Mouse (Mus musculus): ENCODE results near the gene Kcnt1. TPM values are rescaled to one million over a fixed set of nuclear protein-coding genes. Genes with fewer than 3 reads are reported as not detected.

Kcnt1 gene
- polyA plus RNA-seq, 1 experiment, result 36.1 TPM

DNA sequence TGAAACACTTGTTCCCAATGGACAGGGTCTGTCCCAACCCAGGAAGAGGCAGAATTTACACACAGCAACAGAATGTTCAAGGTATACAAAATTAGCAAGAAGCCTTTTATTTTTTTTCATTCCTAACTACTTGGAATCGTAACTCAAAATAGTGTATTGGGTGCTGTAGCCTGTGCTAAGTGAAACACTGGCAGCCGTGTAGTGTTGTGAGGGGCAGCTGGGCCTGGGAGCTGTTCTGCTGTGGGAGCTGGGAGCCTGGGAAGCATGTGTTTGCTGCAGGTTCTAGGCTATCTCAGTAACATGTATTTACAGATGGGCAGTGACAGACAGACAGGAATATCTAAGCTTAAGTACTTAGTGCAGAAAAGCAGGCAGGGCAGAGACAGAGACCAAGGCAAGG is 54.9 kb downstream of the Kcnt1 start:
- 94% methylated on average over 2 of the region's 2 CpGs for WGBS
- Histone ChIP-seq H3K36me3 (ENCODE audit: control insufficient read depth, insufficient read depth, low read length) (no peaks in the 10 kb centered on the region), H3K27me3 (replicated peaks; ENCODE audit: control insufficient read depth, insufficient read depth, low read length) (no peaks in the 10 kb centered on the region)

GRCm38 (mm10) chr2:25919972-25920371 is 56.4 kb downstream of the Kcnt1 start:
- H3K36me3 ChIP-seq (ENCODE audit: control insufficient read depth, insufficient read depth, low read length), result no peaks in the 10 kb centered on the region

More for the DNA sequence above, 54.9 kb downstream of the Kcnt1 start:
- TF ChIP-seq CTCF (conservative IDR thresholded peaks at IDR 0.05; ENCODE audit: insufficient read depth, insufficient read length, low read depth, low read length), result no peak
- no peaks in the 10 kb centered on the region for H3K4me1 ChIP-seq (ENCODE audit: control insufficient read depth, insufficient read depth, low read length)
- H3K27ac ChIP-seq (ENCODE audit: insufficient read depth, low read depth, low read length), result no peak overlapping the region
- no peak overlapping the region for H3K4me3 ChIP-seq (ENCODE audit: insufficient read depth, low read depth, low read length)
- no peak for DNase-seq

GRCm38 (mm10) chr2:25923799-25924198 is 60.3 kb downstream of the Kcnt1 start:
- Histone ChIP-seq H3K27ac (ENCODE audit: insufficient read depth, low read depth, low read length) (no peak overlapping the region), H3K27me3 (replicated peaks; ENCODE audit: control insufficient read depth, insufficient read depth, low read length) (no peaks in the 10 kb centered on the region), H3K4me1 (ENCODE audit: control insufficient read depth, insufficient read depth, low read length) (no peaks in the 10 kb centered on the region), H3K4me3 (ENCODE audit: insufficient read depth, low read depth, low read length) (no peak overlapping the region), H3K36me3 (ENCODE audit: control insufficient read depth, insufficient read depth, low read length) (no peaks in the 10 kb centered on the region)
- 91% methylated on average over 2 of the region's 2 CpGs for WGBS
- TF ChIP-seq CTCF (conservative IDR thresholded peaks at IDR 0.05; ENCODE audit: insufficient read depth, insufficient read length, low read depth, low read length), result no peak
- TF ChIP-seq POLR2A (IDR thresholded peaks at IDR 0.05; ENCODE audit: low read depth, low read length), result no peak
- no peak for DNase-seq

More at GRCm38 (mm10) chr2:25919972-25920371, 56.4 kb downstream of the Kcnt1 start:
- Histone ChIP-seq H3K4me1 (ENCODE audit: control insufficient read depth, insufficient read depth, low read length) (no peaks in the 10 kb centered on the region), H3K27me3 (replicated peaks; ENCODE audit: control insufficient read depth, insufficient read depth, low read length) (no peaks in the 10 kb centered on the region), H3K27ac (ENCODE audit: insufficient read depth, low read depth, low read length) (no peak overlapping the region), H3K4me3 (ENCODE audit: insufficient read depth, low read depth, low read length) (no peak overlapping the region)
- WGBS, result 63% methylated on average over 3 of the region's 3 CpGs
- TF ChIP-seq CTCF (conservative IDR thresholded peaks at IDR 0.05; ENCODE audit: insufficient read depth, insufficient read length, low read depth, low read length) (no peak), POLR2A (IDR thresholded peaks at IDR 0.05; ENCODE audit: low read depth, low read length) (no peak)
- DNase-seq, result peak; percentile 3

DNA sequence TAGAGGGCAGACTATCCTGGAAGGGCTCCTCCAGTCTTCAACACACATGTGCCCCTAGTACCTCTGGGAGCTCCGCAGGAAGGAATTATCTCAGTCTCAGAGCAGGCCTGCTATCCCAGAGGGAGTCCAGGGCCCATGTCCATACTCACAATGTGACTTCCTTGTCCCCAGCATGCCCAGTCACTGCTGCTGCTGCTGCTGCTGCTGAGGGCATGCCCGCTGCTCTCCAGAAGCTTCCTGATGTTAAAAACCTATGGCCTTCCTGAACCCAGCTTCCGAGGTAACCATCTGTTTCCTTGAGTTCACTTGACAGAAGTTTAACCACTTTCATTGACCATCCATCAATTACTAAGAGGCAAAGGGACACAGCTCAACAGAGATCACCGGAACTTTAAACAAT is 61.4 kb downstream of the Kcnt1 start:
- no peaks in the 10 kb centered on the region for H3K27me3 ChIP-seq (replicated peaks; ENCODE audit: control insufficient read depth, insufficient read depth, low read length)
- no peak overlapping the region for H3K4me3 ChIP-seq (ENCODE audit: insufficient read depth, low read depth, low read length)
- no peak overlapping the region for H3K27ac ChIP-seq (ENCODE audit: insufficient read depth, low read depth, low read length)
- TF ChIP-seq POLR2A (IDR thresholded peaks at IDR 0.05; ENCODE audit: low read depth, low read length) (no peak), CTCF (conservative IDR thresholded peaks at IDR 0.05; ENCODE audit: insufficient read depth, insufficient read length, low read depth, low read length) (no peak)
- H3K36me3 ChIP-seq (ENCODE audit: control insufficient read depth, insufficient read depth, low read length), result no peaks in the 10 kb centered on the region
- DNase-seq, result no peak
- WGBS, result 75% methylated on average over 4 of the region's 4 CpGs
- no peaks in the 10 kb centered on the region for H3K4me1 ChIP-seq (ENCODE audit: control insufficient read depth, insufficient read depth, low read length)

- H3K4me3 ChIP-seq (ENCODE audit: insufficient read depth, low read depth, low read length), result no peak overlapping the region
- H3K4me1 ChIP-seq (ENCODE audit: control insufficient read depth, insufficient read depth, low read length), result no peaks in the 10 kb centered on the region
- H3K27me3 ChIP-seq (replicated peaks; ENCODE audit: control insufficient read depth, insufficient read depth, low read length), result no peaks in the 10 kb centered on the region
- no peak overlapping the region for H3K27ac ChIP-seq (ENCODE audit: insufficient read depth, low read depth, low read length)
- TF ChIP-seq CTCF (conservative IDR thresholded peaks at IDR 0.05; ENCODE audit: insufficient read depth, insufficient read length, low read depth, low read length), result no peak
- no peak for TF ChIP-seq POLR2A (IDR thresholded peaks at IDR 0.05; ENCODE audit: low read depth, low read length)
- WGBS, result 85% methylated on average over 7 of the region's 7 CpGs
- no peak for DNase-seq
- no peaks in the 10 kb centered on the region for H3K36me3 ChIP-seq (ENCODE audit: control insufficient read depth, insufficient read depth, low read length)
Measured at GRCm38 (mm10) chr2:25927821-25928220, 64.3 kb downstream of the Kcnt1 start.

GRCm38 (mm10) chr2:25931249-25931859 is 67.8 kb downstream of the Kcnt1 start:
- Histone ChIP-seq H3K27ac (ENCODE audit: insufficient read depth, low read depth, low read length) (no peak overlapping the region), H3K4me1 (ENCODE audit: control insufficient read depth, insufficient read depth, low read length) (no peaks in the 10 kb centered on the region), H3K36me3 (ENCODE audit: control insufficient read depth, insufficient read depth, low read length) (peaks cover 7% of the 10 kb centered on the region), H3K4me3 (ENCODE audit: insufficient read depth, low read depth, low read length) (no peak overlapping the region), H3K27me3 (replicated peaks; ENCODE audit: control insufficient read depth, insufficient read depth, low read length) (no peaks in the 10 kb centered on the region)
- WGBS, result 79% methylated on average over 6 of the region's 6 CpGs
- peak; percentile 54 for TF ChIP-seq CTCF (conservative IDR thresholded peaks at IDR 0.05; ENCODE audit: insufficient read depth, insufficient read length, low read depth, low read length)
- TF ChIP-seq POLR2A (IDR thresholded peaks at IDR 0.05; ENCODE audit: low read depth, low read length), result no peak
- DNase-seq, result peak; percentile 32

DNA sequence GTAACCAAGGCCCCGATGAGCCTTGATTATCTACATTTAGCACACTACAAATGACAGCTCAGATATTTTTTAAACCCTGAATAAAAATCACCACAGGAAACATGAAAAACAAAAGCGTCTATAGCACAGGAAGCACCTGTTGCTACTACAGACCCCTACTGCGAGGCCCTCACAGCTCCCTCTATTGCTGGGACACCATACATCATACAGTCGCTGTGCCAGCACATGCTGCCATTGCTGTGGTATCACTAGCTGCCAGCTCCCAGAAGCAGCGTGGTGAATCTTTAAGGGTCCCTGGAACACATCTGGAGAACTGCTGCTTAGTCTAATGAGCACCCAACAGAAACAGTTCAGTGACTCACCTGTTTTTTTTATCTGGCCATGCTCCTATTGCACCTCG is 77.0 kb downstream of the Kcnt1 start:
- no peak for DNase-seq
- H3K27me3 ChIP-seq (replicated peaks; ENCODE audit: control insufficient read depth, insufficient read depth, low read length), result no peaks in the 10 kb centered on the region
- 70% methylated on average over 6 of the region's 6 CpGs for WGBS
- H3K36me3 ChIP-seq (ENCODE audit: control insufficient read depth, insufficient read depth, low read length), result peaks cover 4% of the 10 kb centered on the region
- TF ChIP-seq POLR2A (IDR thresholded peaks at IDR 0.05; ENCODE audit: low read depth, low read length) (no peak), CTCF (conservative IDR thresholded peaks at IDR 0.05; ENCODE audit: insufficient read depth, insufficient read length, low read depth, low read length) (no peak)
- H3K27ac ChIP-seq (ENCODE audit: insufficient read depth, low read depth, low read length), result no peak overlapping the region
- no peak overlapping the region for H3K4me3 ChIP-seq (ENCODE audit: insufficient read depth, low read depth, low read length)
- H3K4me1 ChIP-seq (ENCODE audit: control insufficient read depth, insufficient read depth, low read length), result no peaks in the 10 kb centered on the region

Measured in kidney, adult 2 months (tissue).